Mouse (Mus musculus): ENCODE data around the gene Srsf12.

Srsf12 gene

DNA sequence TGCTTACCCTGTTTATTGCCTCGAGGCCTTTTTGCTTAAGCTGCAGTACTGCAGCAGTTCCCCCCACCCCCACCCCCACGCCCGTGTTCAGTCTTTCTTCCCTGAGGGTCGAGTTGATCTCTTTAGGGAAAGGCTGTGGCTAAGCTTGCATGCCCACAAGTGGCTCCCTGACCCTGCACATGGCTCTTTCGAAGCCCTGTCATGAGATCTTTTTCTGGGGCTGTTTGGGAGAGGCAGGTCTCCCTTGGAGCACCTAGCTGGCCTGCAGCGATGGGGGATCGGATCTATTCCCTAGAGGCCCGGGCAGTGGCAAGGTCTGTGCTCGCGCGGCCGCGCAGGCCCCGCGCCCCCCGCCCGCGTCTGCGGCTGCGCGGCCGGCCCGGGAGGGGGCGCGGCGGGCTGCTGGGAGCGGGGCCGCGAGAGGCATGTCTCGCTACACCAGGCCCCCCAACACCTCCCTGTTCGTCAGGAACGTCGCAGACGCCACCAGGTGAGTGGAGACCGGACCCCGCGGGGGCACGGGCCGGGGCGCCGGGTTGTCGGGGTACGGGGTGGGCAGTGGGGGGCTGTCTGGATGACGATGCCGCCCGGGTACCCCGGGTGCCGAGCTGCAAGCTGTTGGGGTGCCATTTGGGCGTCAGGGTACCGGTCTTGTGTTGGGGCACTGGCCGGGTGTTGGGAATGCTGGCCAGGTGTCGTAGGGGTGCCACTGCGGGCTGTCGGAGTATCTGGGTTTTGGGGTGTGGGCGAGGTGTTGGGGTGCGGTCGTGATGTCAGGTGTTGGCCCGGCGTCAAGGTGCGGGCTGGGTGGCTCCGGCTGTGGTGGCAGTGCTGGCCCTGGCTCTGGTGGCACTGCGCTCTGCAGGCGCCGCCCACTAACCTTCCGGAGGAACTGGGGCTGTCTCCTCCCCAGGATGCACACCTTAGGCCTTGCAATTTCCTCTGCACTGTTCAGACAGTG, at the start of gene Srsf12:
TSS of gene Srsf12 (plus strand) at position 111 of the 961 bp plus-strand sequence.
- peak; percentile 71 for DNase-seq

DNA sequence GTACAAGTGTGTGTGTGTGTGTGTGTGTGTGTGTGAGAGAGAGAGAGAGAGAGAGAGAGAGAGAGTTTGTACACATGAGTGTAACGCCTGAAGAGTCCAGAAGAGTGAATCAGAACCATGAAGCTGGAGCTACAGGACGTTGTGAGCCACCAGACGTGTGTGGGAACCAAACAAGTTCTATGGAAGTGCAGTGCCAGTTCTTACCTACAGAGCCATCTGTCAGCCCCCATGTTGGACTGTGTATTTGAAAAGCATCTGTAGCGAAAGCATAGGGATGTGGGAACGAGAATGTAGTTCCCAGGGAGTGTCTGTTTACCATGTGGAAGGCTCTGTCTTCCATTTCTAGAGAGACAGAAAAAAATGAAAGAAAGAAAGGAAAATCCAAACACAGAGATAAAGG, 25.3 kb upstream of the Srsf12 start:
- no peak for DNase-seq

DNA sequence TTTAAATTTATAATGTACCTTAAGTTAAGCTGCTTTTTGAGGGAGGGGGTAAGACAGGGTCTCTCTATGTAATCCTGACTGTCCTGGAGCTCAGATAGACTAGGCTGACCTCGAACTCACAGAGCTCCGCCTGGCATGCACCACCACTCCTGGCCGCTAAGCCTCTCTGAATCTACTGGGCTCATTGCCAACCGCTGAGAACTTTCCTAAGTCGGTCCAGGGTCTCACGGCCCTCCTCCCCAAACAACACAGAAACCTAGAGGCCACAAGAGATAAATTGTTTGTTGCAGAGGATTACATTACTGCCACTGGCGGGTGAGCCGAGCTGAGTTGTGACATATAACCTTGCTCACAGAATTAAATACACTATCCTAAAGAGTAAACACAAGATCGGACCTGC, 20.6 kb upstream of the Srsf12 start:
- peak; percentile 14 for DNase-seq

DNA sequence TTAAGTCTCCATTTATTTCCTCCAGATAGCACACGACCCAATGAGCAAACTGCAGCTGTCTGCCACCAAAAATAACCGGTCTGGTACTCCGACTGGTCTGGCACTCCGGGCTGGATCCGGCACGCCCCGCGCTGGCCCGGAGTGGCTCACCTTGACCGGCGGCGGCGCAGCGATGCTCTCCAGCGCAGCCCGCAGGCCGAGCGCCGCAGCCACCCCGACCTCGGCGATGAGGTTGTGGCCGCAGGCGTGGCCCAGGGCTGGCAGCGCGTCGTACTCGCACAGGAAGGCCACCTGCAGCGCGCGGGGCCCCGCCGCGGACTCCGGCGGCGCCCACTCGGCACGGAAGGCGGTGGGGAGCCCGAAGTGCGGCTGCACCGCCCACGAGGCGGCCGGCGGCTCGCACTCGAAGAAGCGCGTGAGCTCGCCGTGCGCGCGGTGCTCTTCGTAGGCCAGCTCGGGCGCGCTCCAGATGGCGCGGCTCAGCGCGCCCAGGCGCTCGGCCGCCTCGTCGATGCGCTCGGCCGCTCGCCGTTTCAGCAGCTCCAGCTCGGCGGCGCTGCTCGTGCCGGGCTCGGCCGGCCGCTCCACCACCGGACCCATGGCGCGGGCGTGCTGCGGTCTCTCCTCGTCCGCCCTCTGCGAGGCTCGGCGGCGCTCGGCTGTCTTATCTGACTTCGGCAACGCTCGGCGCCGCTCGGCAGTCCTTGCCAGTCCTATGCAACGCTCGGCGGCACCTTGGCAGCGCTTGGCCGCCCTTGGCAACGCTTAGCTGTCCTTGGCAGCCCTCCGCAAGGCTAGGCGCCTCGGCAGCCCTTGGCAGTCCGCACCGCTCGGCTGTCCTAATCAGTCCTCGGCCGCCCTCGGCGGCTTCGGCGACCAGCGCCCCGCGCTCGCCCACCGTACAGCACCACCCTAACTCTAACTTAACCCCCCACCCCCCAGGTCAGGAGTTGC, 19.7 kb upstream of the Srsf12 start:
- peak; percentile 73 for DNase-seq

DNA sequence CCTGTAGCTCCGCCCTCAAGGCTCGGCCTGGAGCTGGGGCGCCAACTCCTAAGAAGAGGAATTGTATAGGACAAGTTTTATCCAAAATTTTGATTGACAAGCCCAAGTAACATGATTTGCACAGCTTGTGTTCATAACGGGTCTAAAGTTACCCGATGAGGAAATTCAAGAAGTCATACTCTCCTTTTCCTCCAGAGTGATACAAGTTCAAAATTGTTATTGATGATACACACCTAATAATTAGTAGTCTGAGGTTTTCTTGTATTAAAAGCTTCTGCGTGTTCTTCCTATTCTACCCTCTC, 19.1 kb upstream of the Srsf12 start, which contains the start of gene Pm20d2:
TSS of gene Pm20d2 (minus strand) at position 3 of the 302 bp plus-strand sequence.
- no peak for DNase-seq

DNA sequence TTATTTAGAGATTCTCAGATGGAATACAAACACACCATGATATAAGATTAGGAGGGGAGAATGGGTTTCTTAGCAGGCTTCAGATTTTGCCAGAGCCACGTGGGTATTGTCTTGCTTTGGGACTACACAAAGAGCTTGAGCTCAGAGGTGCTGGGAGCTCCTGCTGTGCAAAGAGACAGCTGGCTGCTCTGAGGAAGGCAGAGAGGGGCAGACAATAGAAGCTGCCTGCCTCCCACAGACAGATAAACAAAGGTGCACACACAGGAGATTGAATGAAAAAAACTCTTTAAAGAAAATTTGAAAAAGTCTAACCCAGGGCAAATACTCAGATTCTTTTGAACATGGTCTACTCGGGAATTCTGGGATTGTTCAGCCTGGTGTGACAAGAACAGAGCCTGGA, 10.7 kb upstream of the Srsf12 start:
- no peak for DNase-seq

DNA sequence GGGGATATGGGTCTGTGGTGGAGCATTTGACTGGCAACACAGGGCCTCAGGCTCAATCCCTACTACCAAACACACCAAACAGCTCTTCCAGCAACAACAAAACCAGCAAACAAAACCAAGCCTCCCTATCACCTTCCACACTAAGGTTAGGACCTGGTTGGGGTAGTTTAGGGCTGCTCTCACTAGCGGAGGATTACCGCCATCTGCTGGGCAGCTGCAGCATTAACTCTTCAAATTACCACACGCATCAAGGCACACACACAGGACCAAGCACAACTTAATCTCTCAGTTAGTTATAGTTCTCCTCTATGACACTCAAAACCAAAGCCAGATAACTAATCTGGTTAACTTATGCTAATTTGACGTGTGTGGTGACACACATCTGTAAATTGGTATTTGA, 4.1 kb upstream of the Srsf12 start:
- DNase-seq: peak; percentile 79

DNA sequence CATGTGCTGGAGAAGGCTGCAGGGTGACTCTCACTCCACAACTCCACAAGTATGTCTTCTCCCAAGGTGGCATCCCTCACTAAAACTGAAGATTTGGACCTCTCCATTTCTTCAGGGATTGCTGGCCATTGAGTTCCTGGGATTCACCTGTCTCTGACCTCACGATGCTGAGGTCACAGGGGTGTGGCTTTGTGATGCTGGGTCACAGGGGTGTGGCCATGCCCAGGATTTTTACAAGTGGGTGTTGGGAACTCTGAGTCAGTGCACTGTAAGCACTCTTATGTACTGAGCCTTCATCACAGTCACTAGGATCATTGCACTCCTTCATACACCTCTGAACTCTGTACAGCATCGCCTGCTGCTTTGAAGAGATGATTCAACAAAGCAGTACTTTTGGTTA, 1.2 kb upstream of the Srsf12 start:
- DNase-seq: no peak

DNA sequence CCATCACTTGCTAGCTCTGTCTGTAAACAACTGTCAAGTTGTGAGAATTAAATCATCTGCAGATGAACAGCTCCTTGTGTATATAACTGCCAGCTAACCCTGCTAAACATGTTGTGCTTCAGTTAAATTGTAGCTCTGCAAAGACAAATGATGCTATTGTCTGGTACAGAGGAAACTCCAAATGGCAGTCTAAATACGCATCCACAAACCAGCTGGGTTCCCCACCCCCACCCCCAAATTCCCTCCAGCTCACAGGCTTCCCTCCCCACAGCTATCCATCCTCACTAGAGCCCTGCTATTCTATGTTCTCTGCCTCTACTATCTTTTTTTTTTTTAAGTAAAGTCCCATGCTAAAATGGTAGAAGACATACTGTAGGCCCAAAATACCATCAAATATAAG, 13.1 kb downstream of the Srsf12 start:
- no peak for DNase-seq

DNA sequence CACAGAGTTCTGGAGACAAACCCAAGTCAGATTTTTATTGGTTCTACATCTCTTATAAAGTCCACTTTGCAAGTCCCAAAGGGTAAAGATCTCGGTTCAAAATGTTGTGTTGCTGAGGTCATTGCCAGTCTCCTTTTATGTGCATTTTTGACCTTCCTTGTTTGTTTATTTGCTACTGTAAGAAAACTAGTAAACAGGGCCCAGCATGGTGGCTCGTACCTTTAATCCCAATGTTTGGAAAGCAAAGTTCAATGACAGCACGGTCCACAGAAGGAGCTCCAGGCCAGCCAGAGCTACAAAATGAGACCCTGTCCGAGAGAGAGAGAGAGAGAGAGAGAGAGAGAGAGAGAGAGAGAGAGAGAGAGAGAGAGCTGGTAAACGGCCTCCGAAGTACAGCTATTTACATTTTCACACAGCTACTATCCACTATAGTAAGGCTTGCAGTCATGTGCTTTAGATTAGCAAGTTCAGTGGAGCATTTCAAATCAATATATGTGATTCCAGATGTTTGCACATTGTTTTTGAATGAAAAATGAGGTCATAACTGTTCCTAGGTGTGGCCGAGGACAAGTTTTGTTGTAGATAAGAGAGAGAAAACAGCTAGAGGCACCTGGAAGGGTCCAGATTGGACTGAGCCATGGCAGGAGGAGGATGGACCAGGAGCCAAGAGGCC, 15.3 kb downstream of the Srsf12 start:
- no peak for DNase-seq

DNA sequence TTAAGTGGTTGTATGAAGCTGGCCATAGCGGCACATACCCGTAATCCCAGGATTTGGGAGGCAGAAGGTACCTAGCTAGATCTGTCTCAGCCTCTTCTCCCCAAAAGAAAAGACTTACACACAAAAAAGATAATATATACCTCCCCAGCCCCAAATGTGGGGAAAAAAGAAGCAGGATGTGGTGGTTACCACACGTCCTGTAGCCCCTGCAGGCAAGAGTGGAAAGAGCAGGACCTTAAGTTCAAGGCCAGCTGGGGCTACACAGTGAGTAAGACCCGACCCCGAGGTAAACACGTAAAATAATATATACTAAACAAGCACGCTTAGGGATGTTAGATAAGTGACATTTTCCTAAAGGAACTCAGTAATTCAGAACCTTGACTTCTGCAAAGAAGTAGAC, 18.4 kb downstream of the Srsf12 start:
- peak; percentile 33 for DNase-seq

DNA sequence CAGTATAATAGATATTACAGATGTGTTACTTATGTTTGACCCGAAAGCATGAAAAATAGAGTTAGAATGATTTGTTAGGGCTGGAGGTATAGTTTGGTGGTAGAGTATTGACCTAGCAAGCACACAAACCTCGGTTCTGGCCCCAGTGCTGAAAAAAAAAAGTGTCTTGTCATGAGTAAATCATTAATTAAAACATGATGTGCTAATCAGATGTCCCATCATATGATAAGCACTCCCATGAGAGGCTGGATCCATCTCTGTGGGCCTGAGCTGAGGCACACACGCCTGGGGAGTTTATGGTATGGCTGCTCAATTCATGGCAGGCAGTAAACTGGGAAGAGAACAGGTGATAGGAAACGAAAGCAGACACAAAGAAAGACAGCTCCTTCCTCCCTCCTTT, 20.8 kb downstream of the Srsf12 start:
- no peak for DNase-seq

DNA sequence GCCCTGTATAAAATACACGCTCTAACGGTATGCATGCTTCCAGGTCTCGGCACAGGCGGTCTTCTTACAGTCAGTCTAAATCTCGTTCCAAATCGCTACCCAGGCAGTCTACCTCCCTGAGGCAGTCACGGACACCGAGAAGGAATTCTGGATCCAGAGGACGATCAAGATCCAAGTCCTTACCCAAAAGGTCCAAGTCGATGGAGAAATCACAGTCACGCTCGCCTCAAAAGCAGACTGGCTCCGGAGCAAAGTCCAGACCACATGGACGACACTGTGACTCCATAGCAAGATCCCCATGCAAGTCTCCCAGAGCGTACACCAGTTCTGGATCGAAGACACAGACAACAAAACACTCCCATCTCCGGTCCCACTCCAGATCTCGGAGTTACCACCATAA, 22.1 kb downstream of the Srsf12 start:
- no peak for DNase-seq

DNA sequence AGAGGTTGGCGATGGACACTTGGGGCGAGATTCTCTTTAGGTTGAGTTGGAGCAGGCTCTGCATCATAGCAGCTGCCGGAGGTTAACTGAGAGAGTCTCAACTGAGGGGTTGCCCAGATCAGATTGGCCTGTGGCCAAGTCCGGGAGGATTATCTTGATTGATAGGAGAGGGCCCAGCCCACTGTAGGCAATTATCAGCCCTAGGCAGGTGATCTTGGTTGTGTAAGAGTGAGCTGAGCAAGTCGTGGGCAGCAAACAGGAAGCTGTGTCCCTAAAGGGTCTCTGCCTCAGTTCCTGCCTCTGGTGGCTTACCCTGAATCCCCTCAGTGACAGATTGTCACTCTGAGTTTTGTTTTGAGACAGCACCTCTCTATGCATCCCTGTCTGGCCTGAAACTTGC, 33.7 kb downstream of the Srsf12 start:
- DNase-seq: no peak

DNA sequence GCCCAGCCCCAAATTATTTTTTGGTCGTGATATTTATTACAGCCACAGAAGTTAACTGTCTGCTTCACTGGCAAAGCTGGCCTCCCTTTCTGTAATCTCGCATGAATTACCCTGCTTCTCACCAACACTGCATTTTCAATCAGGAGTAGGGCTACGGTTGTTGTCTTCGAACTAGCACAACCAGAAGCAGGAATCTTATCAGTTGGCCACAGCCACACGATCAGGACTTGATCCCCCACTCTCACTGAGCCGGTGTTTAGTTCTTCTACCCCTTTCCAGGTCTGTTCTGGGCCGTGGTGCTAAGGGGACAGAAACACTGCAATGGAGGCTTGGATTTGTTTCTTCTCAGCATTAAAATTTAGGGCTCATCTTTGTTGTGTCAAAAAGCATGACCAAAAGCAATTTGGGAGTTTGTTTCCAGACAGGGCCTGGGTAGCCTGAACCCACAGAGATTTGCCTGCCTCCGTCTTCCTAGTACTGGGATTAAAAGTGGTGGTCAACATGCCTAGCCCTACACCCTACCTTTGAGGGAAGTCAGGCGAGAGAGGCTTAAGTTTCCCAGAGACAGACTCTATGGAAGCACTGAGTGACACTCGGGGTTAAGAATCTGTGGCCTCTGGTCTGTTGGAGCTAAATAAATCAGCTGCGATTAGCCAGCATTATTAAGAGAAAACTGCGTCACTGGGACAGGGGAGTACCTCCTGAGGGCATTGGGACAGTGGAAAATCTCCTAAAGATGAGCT, 34.4 kb downstream of the Srsf12 start:
- no peak for DNase-seq

DNA sequence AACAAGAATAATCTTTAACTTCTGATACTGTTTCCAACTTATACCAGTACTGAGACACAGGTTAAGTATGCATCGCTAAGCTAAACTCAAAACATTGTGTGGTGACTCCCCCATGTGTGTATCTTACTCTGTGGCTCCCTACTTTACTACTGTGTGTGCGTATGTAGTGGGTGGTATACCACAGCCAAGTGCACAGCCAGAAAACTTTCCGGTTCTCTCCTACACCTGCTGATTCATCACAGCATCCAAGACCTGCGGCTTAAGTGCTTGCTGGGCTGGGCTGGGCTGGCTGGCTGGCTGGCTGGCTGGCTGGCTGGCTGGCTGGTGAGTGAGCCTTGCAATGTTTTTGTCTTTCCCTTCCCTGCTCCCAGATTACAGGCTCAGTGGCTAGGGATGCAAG, 35.1 kb downstream of the Srsf12 start:
- DNase-seq: no peak

DNA sequence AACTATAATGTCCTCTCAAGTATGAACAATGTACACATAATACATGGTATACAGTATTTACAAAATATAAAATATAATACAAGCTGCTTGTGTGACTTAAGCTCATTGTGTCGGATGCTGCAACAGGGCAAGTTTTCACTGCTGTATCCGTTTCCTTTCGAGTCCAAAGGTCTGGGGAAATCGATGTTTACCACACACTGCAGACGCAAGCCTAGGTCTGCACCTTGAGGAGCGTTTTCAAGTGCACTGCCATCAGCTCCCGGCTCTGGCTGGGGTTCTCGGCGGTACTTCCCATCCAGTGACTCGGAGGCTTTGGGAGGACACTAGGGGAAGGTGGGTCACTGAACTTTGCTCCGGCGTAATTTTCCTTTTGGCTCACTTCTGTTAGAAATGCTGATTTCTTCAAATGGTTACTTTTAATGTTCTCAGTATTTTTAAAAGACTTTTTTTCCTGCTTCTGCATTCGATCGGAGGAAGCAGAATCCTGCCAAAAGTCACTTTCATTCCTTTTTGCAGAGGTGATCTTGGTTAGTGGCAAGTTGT, 37.1 kb downstream of the Srsf12 start:
- no peak for DNase-seq

DNA sequence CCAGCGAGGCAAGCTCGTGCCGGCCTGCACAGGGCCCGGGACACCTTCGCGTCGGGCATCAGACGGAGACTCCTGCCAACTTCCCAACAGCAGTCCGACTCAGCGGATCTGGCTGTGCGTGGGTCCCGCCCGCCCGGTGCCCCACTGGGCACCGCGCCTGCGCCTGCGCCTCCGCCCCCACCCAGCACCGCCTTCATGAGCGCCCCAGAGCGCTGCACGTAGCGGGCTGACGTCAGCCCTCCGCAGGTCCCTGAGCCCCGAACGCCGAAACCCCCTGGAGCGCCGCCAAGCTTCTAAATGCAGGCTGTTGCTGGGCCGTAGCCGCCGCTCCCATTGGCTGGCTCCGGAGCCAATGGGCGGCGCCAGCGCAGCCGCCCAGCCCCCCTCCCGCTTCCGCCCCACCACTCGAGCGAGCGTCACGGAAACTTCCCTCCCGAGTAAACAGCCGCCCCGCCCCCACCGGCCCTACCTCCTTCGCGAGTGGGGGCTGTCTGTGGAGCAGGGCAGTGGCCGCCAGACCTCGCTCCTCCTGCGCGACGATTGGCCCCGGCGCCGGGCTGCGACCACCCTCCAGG, 38.8 kb downstream of the Srsf12 start:
- peak; percentile 100 for DNase-seq

DNA sequence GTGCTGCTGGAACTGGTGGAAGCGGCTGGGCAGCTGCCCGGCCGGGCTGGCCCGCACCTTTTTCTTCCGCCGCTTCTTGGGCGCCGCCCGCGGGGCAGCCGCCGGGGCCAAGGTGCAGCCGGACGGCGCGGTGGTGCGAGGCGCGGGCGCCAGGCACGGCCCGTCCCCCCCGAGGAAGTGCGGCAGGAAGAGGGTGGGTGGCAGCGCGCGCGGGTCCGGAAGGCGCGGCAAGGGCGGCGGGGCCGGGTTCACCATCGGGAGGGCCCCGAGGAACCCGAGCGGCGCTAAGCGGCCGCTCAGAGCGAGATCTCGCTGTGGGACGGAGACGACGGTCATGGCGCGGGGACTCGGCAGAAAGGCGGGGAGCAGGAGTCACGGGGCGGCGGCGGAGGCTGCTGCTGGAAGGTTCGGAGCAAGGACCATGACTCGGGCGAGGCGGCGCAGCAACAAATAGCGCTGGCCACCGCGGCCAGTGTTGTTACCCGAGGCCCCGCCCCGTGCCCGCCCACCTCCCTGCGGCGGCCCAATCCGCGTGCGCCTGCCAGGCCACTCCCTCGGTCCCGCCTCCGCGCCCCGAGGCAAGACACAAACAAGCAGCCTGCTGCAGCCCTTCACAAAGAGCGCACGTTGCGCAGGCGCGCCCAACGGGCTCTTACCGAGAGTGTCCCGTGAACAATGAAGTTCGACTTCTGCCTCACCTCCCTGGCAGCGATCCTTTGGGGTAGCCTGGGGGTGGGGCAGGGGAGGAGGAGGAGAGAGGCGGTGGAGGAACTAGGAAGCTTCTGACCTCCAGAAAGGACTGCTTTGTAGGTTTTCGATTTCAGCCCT, 39.5 kb downstream of the Srsf12 start:
- peak; percentile 99 for DNase-seq

DNA sequence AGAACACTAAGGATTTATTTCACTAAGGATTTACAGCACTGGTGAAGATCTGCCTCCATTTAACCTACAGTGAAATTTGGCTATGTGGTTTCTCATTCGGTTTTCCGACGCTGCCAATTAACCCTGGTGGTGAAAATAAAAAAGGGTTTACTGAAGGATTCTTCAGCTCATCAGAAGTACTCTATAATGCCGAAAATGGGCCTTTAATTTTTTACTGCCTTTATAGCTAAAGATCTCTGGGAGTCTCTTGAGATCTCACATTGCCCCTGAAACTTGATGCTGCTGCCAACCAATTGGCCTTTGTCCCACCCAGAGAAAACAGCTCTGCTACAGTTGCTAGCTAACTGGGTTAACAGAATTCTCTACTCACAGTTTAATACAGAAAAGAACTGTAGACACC, 40.1 kb downstream of the Srsf12 start:
- DNase-seq: peak; percentile 29

DNA sequence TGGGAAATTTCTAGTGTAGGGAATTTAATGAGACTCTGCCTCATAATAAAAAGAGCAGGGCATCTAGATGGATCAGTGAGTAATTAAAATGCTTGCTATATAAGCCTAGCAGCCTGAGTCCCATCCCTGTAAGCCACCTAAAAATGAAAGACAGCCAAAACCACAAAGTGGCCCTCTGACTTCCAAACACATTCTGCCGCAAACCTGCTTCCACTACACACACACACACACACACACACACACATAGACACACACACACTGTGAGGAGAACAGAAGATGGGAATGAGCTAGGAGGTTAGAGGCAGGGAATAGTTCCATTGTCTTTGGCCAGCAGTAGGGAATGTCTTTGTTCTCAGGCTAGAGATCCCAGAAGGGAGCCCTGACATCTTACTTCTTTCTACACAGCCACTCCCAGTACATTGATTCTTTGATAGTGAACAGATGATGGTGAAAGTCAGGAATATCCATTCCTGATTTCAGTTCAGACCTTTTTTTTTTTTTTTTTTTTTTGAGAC, 41.0 kb downstream of the Srsf12 start:
- no peak for DNase-seq
